Mouse (Mus musculus): ENCODE results near the gene Cfap44.

The Cfap44 gene

GRCm38 (mm10) chr16:44494441-44495108 lies 100.0 kb downstream of the Cfap44 start:
- no peak for DNase-seq (ENCODE audit: low spot score in 2 of 2)

DNA sequence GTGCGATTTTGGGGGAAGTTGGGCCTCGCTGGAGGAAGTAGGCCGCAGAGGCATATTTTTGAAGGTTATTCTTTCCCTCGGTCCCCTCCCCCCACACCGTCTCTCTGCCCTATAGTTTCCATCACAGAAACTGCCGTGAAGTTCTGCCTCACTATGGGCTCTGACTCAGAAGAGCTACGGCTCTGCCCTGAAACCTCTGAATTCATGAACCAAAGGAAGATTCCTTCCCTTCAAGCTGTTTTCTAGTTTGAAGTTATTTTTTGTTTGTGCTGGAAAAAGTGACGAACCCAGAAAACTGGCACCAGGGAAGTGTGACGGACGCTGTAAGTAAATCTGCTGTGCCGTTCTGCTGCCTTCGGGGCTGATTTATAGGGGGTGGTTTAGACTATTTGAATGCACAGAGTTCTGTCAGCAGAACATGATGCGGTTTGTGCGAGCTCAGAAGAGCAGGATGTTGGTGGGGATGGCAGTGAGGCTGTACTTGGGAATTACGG lies 102.4 kb downstream of the Cfap44 start:
- no peak for DNase-seq (ENCODE audit: low spot score in 2 of 2)

- DNase-seq (ENCODE audit: low spot score in 2 of 2) = no peak
These were observed 103.9 kb downstream of the Cfap44 start for GRCm38 (mm10) chr16:44498447-44498846.

GRCm38 (mm10) chr16:44501783-44502182 lies 107.2 kb downstream of the Cfap44 start:
- DNase-seq (ENCODE audit: low spot score in 2 of 2) = no peak

DNA sequence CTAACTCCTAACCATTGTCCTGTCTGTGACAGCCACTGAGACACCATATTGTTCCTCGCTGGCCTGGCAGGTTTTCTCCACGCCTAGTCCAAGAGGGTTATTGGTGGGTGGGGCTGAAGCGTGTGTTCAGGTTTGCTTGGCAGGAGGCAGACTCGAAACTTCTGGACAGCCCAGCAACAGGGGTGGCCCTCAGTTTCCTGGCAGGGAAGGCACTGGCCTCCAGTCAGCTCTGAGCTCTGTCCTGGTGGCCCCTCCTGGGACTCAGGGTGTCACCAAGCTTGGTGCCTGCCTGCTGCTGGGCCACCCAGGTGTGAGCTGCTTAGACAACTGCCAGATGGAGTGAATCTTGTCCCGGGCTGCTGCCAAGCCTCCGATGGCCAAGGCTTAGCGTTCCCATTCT lies 107.7 kb downstream of the Cfap44 start:
- DNase-seq (ENCODE audit: low spot score in 2 of 2) = no peak

- no peak for DNase-seq (ENCODE audit: low spot score in 2 of 2)
These were observed 108.4 kb downstream of the Cfap44 start for GRCm38 (mm10) chr16:44502895-44503575.

- DNase-seq (ENCODE audit: low spot score in 2 of 2) = no peak
These were observed 110.6 kb downstream of the Cfap44 start for GRCm38 (mm10) chr16:44505243-44505642.

GRCm38 (mm10) chr16:44507027-44507929 lies 112.7 kb downstream of the Cfap44 start:
- no peak for DNase-seq (ENCODE audit: low spot score in 2 of 2)

- no peak for DNase-seq (ENCODE audit: low spot score in 2 of 2)
These were observed 113.4 kb downstream of the Cfap44 start for GRCm38 (mm10) chr16:44508025-44508424.

- DNase-seq (ENCODE audit: low spot score in 2 of 2) = no peak
These were observed 114.2 kb downstream of the Cfap44 start for GRCm38 (mm10) chr16:44508772-44509171.

GRCm38 (mm10) chr16:44509458-44510344 lies 115.1 kb downstream of the Cfap44 start:
- no peak for DNase-seq (ENCODE audit: low spot score in 2 of 2)

GRCm38 (mm10) chr16:44510521-44511213 lies 116.1 kb downstream of the Cfap44 start:
- DNase-seq (ENCODE audit: low spot score in 2 of 2) = no peak

DNA sequence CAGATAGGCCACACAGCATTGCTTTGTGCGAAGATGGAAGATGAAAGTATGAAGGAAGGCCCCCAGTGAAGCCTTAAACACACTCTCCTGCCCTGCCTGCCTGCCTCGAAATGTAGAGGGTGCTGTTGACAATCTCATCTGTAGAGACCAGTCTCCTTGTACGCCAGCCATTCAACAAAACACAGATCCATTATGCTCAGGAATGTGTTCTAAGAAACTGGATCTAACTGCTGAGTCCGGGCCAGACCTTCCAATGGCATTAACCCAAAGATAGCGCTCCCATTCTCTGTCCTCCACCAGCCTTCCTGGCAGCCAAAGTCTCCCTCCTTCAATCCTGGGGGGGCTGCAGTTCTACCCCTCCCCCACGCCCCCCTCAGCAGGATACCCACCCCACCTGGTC lies 121.9 kb downstream of the Cfap44 start:
- no peak for DNase-seq (ENCODE audit: low spot score in 2 of 2)

GRCm38 (mm10) chr16:44523595-44523994 lies 129.0 kb downstream of the Cfap44 start:
- no peak for DNase-seq (ENCODE audit: low spot score in 2 of 2)

- no peak for DNase-seq (ENCODE audit: low spot score in 2 of 2)
These were observed 131.4 kb downstream of the Cfap44 start for GRCm38 (mm10) chr16:44526044-44526443.

- DNase-seq (ENCODE audit: low spot score in 2 of 2) = no peak
These were observed 132.1 kb downstream of the Cfap44 start for GRCm38 (mm10) chr16:44526689-44527088.

- no peak for DNase-seq (ENCODE audit: low spot score in 2 of 2)
These were observed 132.8 kb downstream of the Cfap44 start for GRCm38 (mm10) chr16:44527218-44527905.

GRCm38 (mm10) chr16:44528955-44529354 lies 134.4 kb downstream of the Cfap44 start:
- no peak for DNase-seq (ENCODE audit: low spot score in 2 of 2)

- DNase-seq (ENCODE audit: low spot score in 2 of 2) = no peak
These were observed 135.1 kb downstream of the Cfap44 start for GRCm38 (mm10) chr16:44529691-44530090.

- no peak for DNase-seq (ENCODE audit: low spot score in 2 of 2)
These were observed 135.6 kb downstream of the Cfap44 start for GRCm38 (mm10) chr16:44530191-44530590.

All from frontal cortex, postnatal 10 days (tissue).